Mouse (Mus musculus): Measurements from ENCODE around the gene Ripor2. TPM values are rescaled to one million over a fixed set of nuclear protein-coding genes. Genes with fewer than 3 reads are reported as not detected.

The Ripor2 gene
- polyA plus RNA-seq, 1 experiment from 2014 or later: 3.5 TPM

DNA sequence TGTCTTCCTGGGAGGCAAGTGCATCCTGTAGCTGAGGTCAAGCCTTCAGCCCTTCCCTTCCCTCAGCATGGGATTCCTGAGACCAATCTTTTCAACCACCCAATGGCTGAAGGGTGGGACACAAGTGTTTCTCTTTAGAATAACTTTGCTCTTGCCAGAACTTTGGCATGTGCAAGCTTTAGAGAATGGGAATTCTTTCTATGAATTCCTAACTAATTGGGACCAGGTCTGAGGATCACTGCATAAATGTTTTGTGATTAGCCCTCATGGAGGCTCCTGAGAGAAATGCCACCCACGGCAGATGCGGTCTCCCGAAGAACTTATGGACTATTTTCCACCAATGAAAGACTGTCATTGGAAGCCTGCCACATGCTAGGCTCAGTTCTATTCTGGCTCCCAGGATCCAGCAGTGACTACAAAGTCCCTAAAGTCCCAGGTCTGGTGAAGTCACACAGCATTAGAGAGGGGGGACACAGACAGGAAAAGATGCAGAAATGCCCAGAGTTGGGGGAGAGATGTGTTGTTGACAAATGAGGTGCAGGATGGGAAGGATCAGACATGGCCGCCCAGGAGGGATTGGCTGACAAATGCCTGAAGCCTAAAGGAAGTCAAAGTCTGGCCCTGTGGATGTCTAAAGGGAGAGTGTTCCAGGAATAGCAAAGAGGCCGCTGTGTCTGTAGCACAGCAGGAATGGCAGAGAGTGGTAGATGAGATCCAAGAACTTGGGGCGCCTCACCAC, 44.9 kb downstream of the Ripor2 start:
- Histone ChIP-seq H3K27ac (replicated peaks; ENCODE audit: low read depth, low read length) (no peak overlapping the region), H3K4me1 (ENCODE audit: control insufficient read depth, insufficient read depth, low read length) (no peaks in the 10 kb centered on the region), H3K36me3 (replicated peaks; ENCODE audit: control insufficient read depth, insufficient read depth, low read depth, low read length) (no peaks in the 10 kb centered on the region), H3K4me2 (ENCODE audit: low read depth, low read length) (no peak overlapping the region), H3K27me3 (ENCODE audit: control insufficient read depth, insufficient read depth, low read length) (no peaks in the 10 kb centered on the region), H3K9ac (replicated peaks; ENCODE audit: low read length) (no peak overlapping the region), H3K9me3 (replicated peaks; ENCODE audit: control insufficient read depth, low read length) (no peaks in the 10 kb centered on the region), H3K4me3 (ENCODE audit: low read depth, low read length) (no peak overlapping the region)
- 78% methylated on average over 6 of the region's 6 CpGs for WGBS
- ATAC-seq (replicated peaks; ENCODE audit: insufficient number of reproducible peaks, low FRiP score, low TSS enrichment, low read depth) (no peak), DNase-seq (ENCODE audit: low spot score) (no peak)

DNA sequence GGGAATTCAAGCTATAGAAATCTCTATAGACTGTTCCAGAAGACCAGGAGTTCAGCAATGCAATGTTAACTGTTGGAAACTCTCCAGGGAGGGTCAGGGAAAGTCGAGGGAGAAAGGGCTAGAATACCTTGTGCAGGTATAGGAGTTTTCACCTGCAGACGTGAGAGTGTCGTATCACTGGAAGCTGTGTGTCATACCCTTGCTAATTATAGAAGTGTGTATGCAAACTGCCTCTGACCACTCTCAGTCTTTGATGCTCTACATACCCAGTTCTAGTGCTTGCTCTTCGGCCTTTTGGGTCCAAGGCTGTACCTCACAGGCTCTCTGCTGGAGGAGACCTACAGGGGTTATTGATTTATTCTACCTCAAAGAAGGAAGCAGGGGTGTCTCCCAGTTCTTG, 46.2 kb downstream of the Ripor2 start:
- DNase-seq (ENCODE audit: low spot score): no peak
- no peak overlapping the region for H3K4me2 ChIP-seq (ENCODE audit: low read depth, low read length)
- H3K9me3 ChIP-seq (replicated peaks; ENCODE audit: control insufficient read depth, low read length): no peaks in the 10 kb centered on the region
- H3K4me3 ChIP-seq (ENCODE audit: low read depth, low read length): no peak overlapping the region
- no peaks in the 10 kb centered on the region for H3K27me3 ChIP-seq (ENCODE audit: control insufficient read depth, insufficient read depth, low read length)
- H3K4me1 ChIP-seq (ENCODE audit: control insufficient read depth, insufficient read depth, low read length): no peaks in the 10 kb centered on the region
- no peaks in the 10 kb centered on the region for H3K36me3 ChIP-seq (replicated peaks; ENCODE audit: control insufficient read depth, insufficient read depth, low read depth, low read length)
- WGBS: 74% methylated on average over 4 of the region's 4 CpGs
- no peak overlapping the region for H3K9ac ChIP-seq (replicated peaks; ENCODE audit: low read length)
- no peak for ATAC-seq (replicated peaks; ENCODE audit: insufficient number of reproducible peaks, low FRiP score, low TSS enrichment, low read depth)
- H3K27ac ChIP-seq (replicated peaks; ENCODE audit: low read depth, low read length): no peak overlapping the region

DNA sequence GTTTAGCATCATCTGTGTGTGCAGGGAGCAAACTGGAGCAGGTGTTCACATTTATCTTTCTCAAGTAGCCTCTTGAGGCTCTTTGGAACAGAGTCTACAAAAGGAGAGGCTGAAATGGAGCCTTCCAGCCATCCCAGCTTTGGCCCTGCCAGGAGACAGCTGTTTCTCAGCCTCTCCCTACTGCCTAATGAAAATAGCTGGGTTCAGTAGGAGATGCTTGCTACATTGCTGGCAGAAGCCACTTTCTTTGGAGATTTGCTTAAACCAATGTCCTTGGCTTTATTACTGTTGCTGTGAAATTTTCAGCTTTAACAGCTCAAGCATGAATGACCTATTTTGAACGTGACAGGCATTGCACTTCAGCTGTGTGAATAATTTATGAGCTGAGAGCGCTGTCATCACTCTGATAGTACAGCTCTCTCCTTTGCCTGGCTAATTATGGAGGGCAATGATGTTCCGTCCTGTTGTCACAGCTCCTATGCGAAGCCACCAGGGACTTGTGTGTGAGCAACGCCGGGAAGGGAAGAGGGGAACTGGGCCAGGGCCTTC, 47.2 kb downstream of the Ripor2 start:
- H3K4me1 ChIP-seq (ENCODE audit: control insufficient read depth, insufficient read depth, low read length): no peaks in the 10 kb centered on the region
- DNase-seq (ENCODE audit: low spot score) (no peak), ATAC-seq (replicated peaks; ENCODE audit: insufficient number of reproducible peaks, low FRiP score, low TSS enrichment, low read depth) (peak; percentile 62; the same call in 1 of the 2 replicates)
- WGBS: 67% methylated on average over 6 of the region's 6 CpGs
- H3K4me3 ChIP-seq (ENCODE audit: low read depth, low read length): no peak overlapping the region
- no peaks in the 10 kb centered on the region for H3K27me3 ChIP-seq (ENCODE audit: control insufficient read depth, insufficient read depth, low read length)
- no peak overlapping the region for H3K4me2 ChIP-seq (ENCODE audit: low read depth, low read length)
- no peak overlapping the region for H3K27ac ChIP-seq (replicated peaks; ENCODE audit: low read depth, low read length)
- H3K9me3 ChIP-seq (replicated peaks; ENCODE audit: control insufficient read depth, low read length): no peaks in the 10 kb centered on the region
- no peaks in the 10 kb centered on the region for H3K36me3 ChIP-seq (replicated peaks; ENCODE audit: control insufficient read depth, insufficient read depth, low read depth, low read length)
- H3K9ac ChIP-seq (replicated peaks; ENCODE audit: low read length): no peak overlapping the region

DNA sequence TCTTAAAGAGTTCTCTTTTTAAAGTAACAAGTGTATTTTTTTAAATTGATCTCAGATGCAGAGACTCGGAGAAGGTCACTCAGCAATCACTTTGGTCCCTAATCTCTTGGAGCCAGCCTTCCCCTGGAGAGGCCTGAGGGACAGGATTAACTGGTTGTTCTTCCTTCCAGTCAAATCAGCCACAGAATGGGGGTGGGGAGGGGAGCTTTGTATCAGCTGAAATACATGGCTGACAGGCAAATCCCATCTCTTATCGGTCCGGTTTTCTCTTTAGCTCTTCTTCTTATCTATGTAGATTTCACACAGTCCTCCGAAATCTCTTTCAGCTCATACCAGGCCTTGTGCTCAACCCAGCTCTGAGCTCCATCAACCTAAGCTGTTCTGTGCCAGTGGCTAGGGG, 48.4 kb downstream of the Ripor2 start:
- no peak overlapping the region for H3K4me3 ChIP-seq (ENCODE audit: low read depth, low read length)
- DNase-seq (ENCODE audit: low spot score): no peak
- H3K9me3 ChIP-seq (replicated peaks; ENCODE audit: control insufficient read depth, low read length): no peaks in the 10 kb centered on the region
- ATAC-seq (replicated peaks; ENCODE audit: insufficient number of reproducible peaks, low FRiP score, low TSS enrichment, low read depth): no peak
- WGBS: 50% methylated on average over 4 of the region's 4 CpGs
- H3K4me2 ChIP-seq (ENCODE audit: low read depth, low read length): no peak overlapping the region
- H3K4me1 ChIP-seq (ENCODE audit: control insufficient read depth, insufficient read depth, low read length): no peaks in the 10 kb centered on the region
- no peak overlapping the region for H3K27ac ChIP-seq (replicated peaks; ENCODE audit: low read depth, low read length)
- H3K27me3 ChIP-seq (ENCODE audit: control insufficient read depth, insufficient read depth, low read length): no peaks in the 10 kb centered on the region
- no peaks in the 10 kb centered on the region for H3K36me3 ChIP-seq (replicated peaks; ENCODE audit: control insufficient read depth, insufficient read depth, low read depth, low read length)
- H3K9ac ChIP-seq (replicated peaks; ENCODE audit: low read length): no peak overlapping the region

DNA sequence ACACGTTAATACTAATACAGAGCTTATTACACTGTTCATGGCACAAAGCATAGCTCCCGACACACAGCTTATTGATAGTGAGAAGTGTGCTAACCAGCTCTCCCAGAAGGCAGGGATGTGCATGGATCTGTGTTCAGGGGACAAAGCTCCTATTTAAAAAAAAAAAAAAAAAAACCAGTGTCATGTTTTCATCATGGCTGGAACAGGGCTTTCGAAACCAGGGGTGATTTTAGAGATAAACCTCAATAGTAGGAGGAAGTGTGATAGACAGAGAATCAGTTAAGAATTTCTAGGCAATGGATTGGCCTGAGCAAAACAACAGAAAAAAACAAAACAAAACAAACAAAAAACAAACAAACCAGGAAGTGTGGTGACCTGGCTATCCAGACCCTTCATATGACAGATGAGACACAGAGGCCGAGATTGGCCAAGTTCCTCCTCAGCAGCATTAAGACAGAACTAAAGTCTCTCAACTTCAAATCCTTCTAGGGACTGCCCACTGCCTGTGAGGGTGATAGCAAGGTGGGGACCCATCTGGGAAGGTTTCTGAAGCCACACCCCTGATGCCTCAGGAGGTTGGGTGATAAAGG, 51.1 kb downstream of the Ripor2 start:
- Histone ChIP-seq H3K9ac (replicated peaks; ENCODE audit: low read length) (no peak overlapping the region), H3K36me3 (replicated peaks; ENCODE audit: control insufficient read depth, insufficient read depth, low read depth, low read length) (no peaks in the 10 kb centered on the region), H3K4me1 (ENCODE audit: control insufficient read depth, insufficient read depth, low read length) (no peaks in the 10 kb centered on the region), H3K4me3 (ENCODE audit: low read depth, low read length) (no peak overlapping the region), H3K27ac (replicated peaks; ENCODE audit: low read depth, low read length) (no peak overlapping the region), H3K9me3 (replicated peaks; ENCODE audit: control insufficient read depth, low read length) (no peaks in the 10 kb centered on the region), H3K27me3 (ENCODE audit: control insufficient read depth, insufficient read depth, low read length) (peaks cover 4% of the 10 kb centered on the region; the same call in 1 of the 2 replicates), H3K4me2 (ENCODE audit: low read depth, low read length) (no peak overlapping the region)
- WGBS: 51% methylated on average over 4 of the region's 4 CpGs
- ATAC-seq (replicated peaks; ENCODE audit: insufficient number of reproducible peaks, low FRiP score, low TSS enrichment, low read depth) (no peak), DNase-seq (ENCODE audit: low spot score) (no peak)

DNA sequence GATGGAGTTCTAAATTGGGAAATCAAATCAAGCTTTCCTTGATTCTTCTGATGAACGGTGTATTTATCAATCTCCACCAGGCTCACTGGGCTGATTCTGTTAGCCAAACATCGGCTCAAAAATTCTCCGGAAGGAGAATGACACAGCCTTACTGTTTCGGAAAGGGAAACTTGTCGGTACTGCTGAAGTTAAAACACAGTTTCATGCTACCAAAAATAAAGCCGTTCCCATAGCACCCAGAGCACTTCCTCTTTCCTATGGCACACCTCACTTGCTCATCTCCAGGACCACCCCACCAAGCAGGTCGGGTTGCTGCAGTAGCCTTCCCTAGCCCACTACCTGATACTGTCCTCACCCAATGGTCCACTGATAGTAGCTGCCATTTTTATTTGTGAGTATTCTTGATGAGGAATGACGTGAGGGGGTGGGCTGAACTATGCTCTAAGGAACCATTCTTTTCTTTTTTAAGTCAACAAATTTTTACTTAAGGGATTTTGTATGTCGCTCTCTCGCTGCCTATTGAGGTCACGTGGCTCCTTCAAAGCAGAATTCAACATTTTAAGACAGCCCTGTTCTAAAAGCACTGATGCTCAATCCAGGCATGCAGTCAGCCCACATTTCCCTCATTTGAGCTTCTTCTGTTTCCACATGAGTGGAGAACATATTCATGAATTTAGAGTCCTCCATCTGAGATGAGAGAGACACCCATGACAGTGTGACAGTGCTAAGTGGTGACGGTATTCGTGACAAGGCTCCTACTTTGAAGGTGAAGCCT, 52.5 kb downstream of the Ripor2 start:
- ATAC-seq (replicated peaks; ENCODE audit: insufficient number of reproducible peaks, low FRiP score, low TSS enrichment, low read depth): no peak
- 90% methylated on average over 13 of the region's 13 CpGs for WGBS

DNA sequence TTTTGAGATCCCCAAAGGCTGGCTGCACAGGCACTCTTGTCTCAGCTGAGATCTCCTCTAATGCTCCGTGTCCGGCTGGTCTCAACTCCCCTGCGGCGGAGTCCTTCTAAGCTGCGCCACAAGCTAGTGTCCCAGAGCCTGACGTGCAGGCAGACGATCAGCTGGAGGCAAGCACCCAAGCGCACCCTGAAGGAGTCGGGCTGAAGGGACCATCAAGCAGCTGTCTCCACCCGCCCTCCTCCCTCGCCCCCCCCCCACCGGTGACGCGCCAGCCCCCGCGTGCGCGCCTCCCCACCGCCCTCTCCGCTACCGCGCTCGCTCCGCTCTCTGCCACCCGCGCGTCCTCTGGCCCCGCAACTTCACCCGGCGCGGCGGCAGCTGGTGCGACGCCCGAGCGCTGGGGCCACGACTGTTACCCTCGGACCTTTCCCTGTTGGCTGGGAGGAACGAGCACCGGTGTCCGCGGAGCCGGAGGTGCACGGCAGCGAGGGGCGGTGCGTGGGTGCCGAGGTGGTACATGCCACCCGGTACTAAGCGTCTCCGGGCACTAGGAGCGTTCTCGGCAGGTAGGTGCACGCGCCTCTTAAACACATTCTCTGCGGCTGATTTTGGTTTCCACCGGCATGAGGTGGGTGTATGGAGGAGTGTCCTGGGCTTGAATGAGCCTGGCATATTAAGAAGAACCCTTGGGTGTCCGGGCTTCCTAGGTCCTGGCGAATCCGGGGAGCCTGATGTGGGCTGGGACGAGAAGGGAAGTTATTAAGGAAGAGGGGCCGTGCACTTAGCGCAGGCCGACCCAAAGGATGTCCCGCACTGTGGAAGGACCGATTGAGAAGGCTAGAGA, 56.6 kb downstream of the Ripor2 start:
- Histone ChIP-seq H3K27ac (replicated peaks; ENCODE audit: low read depth, low read length) (peak overlapping the region; percentile 13; the same call in 1 of the 2 replicates), H3K36me3 (replicated peaks; ENCODE audit: control insufficient read depth, insufficient read depth, low read depth, low read length) (no peaks in the 10 kb centered on the region), H3K9ac (replicated peaks; ENCODE audit: low read length) (peak overlapping the region; percentile 61), H3K4me1 (ENCODE audit: control insufficient read depth, insufficient read depth, low read length) (no peaks in the 10 kb centered on the region), H3K4me3 (ENCODE audit: low read depth, low read length) (peak overlapping the region; percentile 57), H3K9me3 (replicated peaks; ENCODE audit: control insufficient read depth, low read length) (no peaks in the 10 kb centered on the region), H3K27me3 (ENCODE audit: control insufficient read depth, insufficient read depth, low read length) (peaks cover 8% of the 10 kb centered on the region; the same call in 1 of the 2 replicates), H3K4me2 (ENCODE audit: low read depth, low read length) (peak overlapping the region; percentile 99)
- under 1% methylated on average over 56 of the region's 66 CpGs for whole genome bisulfite sequencing
- peak; percentile 70 for ATAC-seq (replicated peaks; ENCODE audit: insufficient number of reproducible peaks, low FRiP score, low TSS enrichment, low read depth)
- DNase-seq (ENCODE audit: low spot score): peak; percentile 44

More for the DNA sequence above, 52.5 kb downstream of the Ripor2 start:
- Histone ChIP-seq H3K4me1 (ENCODE audit: control insufficient read depth, insufficient read depth, low read length) (no peaks in the 10 kb centered on the region), H3K4me2 (ENCODE audit: low read depth, low read length) (no peak overlapping the region), H3K4me3 (ENCODE audit: low read depth, low read length) (no peak overlapping the region), H3K27me3 (ENCODE audit: control insufficient read depth, insufficient read depth, low read length) (peaks cover 8% of the 10 kb centered on the region; the same call in 1 of the 2 replicates), H3K9me3 (replicated peaks; ENCODE audit: control insufficient read depth, low read length) (no peaks in the 10 kb centered on the region), H3K27ac (replicated peaks; ENCODE audit: low read depth, low read length) (no peak overlapping the region), H3K9ac (replicated peaks; ENCODE audit: low read length) (no peak overlapping the region), H3K36me3 (replicated peaks; ENCODE audit: control insufficient read depth, insufficient read depth, low read depth, low read length) (no peaks in the 10 kb centered on the region)
- no peak for DNase-seq (ENCODE audit: low spot score)
